Mouse (Mus musculus) neural tube, embryonic 13.5 days (tissue): ENCODE data around the gene Slc45a1. TPM values are rescaled to one million over a fixed set of nuclear protein-coding genes. Genes with fewer than 3 reads are reported as not detected.

Source experiments
- ATAC-seq: fragments of 200-750 bp; cut with Nextera tagmentation; 2 replicates; pipeline ENCODE4 v1.8.0; 2017; ENCODE audit warnings: low read depth, mild to moderate bottlenecking, moderate TSS enrichment, moderate library complexity
- H3K27ac ChIP-seq: fragments of 300-500 bp; sonication (generic); replicated peaks from 2 replicates; pipeline ENCODE4 v1.5.1; 2015; ENCODE audit warnings: moderate library complexity, mild to moderate bottlenecking, inconsistent platforms
- H3K27me3 ChIP-seq: fragments of 300-500 bp; sonication (generic); 2 replicates; pipeline ENCODE4 v1.6.1; 2015; ENCODE audit warnings: mild to moderate bottlenecking, inconsistent platforms
- H3K36me3 ChIP-seq: fragments of 300-500 bp; sonication (generic); 2 replicates; pipeline ENCODE4 v1.6.1; 2015; ENCODE audit warnings: mild to moderate bottlenecking, inconsistent platforms
- H3K4me1 ChIP-seq: fragments of 300-500 bp; sonication (generic); replicated peaks from 2 replicates; pipeline ENCODE4 v1.6.1; 2015; ENCODE audit warnings: inconsistent platforms
- H3K4me2 ChIP-seq: fragments of 300-500 bp; sonication (generic); 2 replicates; pipeline ENCODE4 v1.6.1; 2015; ENCODE audit warnings: inconsistent platforms, mild to moderate bottlenecking, moderate library complexity
- H3K4me3 ChIP-seq: fragments of 300-500 bp; sonication (generic); 2 replicates; pipeline ENCODE4 v1.5.1; 2015; ENCODE audit warnings: mild to moderate bottlenecking, inconsistent platforms
- H3K9ac ChIP-seq: fragments of 300-500 bp; sonication (generic); 2 replicates; pipeline ENCODE4 v1.6.1; 2015; ENCODE audit warnings: moderate library complexity, mild to moderate bottlenecking, inconsistent platforms
- H3K9me3 ChIP-seq: fragments of 300-500 bp; sonication (generic); 2 replicates; pipeline ENCODE4 v1.6.1; 2016; ENCODE audit warnings: inconsistent platforms
- whole genome bisulfite sequencing: fragments of 180-500 bp; shearing (Covaris S2); methylation state at CpG from one replicate; pipeline ENCODE4 v1.1.7; 2015; 5-methylcytosine and 5-hydroxymethylcytosine counted together
- polyA plus RNA-seq: library from polyadenylated mRNA; unstranded; fragments of >200 nt; fragmentation: Nextera tagmentation; extraction: Ambion mirVana; gene quantifications from 2 replicates; pipeline ENCODE4 v1.2.1, GENCODE M21; 2015

Slc45a1 gene
- polyA plus RNA-seq, 1 experiment from 2014 or later, result 28.6 TPM

- ATAC-seq, result no peak
- Histone ChIP-seq H3K27me3 (no peaks in the 10 kb centered on the region), H3K4me1 (peaks cover 48% of the 10 kb centered on the region), H3K4me3 (no peak overlapping the region), H3K36me3 (no peaks in the 10 kb centered on the region), H3K9ac (no peak overlapping the region), H3K27ac (0 out of 2 replicates have a peak overlapping the region, but pooled peaks have one; percentile 2), H3K9me3 (no peaks in the 10 kb centered on the region), H3K4me2 (no peak overlapping the region)
- 74% methylated on average over 3 of the region's 3 CpGs for WGBS
Observed at GRCm38 (mm10) chr4:150599119-150599992, 52.6 kb downstream of the Slc45a1 start.

DNA sequence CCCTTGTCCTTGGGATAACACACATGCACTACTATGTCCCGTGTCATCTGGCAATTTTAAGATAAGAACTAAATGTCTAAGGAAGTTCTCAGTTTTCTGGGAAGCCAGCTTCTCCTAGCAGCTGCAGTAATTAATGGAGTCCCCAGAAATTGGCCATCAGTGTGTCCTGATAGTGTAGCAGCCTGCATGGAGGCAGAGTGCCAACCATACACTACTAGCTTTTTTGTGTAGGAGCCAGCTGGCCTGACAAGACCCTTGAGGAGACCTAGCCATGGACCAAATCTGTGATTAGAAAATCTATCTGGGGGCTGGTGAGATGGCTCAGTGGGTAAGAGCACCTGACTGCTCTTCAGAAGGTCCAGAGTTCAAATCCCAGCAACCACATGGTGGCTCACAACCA lies 53.3 kb downstream of the Slc45a1 start:
- no peaks in the 10 kb centered on the region for H3K9me3 ChIP-seq
- ATAC-seq, result no peak
- WGBS, result 76% methylated on average over 1 of the region's 1 CpGs
- H3K27ac ChIP-seq, result 0 out of 2 replicates have a peak overlapping the region, but pooled peaks have one; percentile 9
- no peaks in the 10 kb centered on the region for H3K27me3 ChIP-seq
- H3K4me3 ChIP-seq, result no peak overlapping the region
- peaks cover 42% of the 10 kb centered on the region for H3K4me1 ChIP-seq
- H3K9ac ChIP-seq, result no peak overlapping the region
- no peaks in the 10 kb centered on the region for H3K36me3 ChIP-seq
- H3K4me2 ChIP-seq, result no peak overlapping the region

DNA sequence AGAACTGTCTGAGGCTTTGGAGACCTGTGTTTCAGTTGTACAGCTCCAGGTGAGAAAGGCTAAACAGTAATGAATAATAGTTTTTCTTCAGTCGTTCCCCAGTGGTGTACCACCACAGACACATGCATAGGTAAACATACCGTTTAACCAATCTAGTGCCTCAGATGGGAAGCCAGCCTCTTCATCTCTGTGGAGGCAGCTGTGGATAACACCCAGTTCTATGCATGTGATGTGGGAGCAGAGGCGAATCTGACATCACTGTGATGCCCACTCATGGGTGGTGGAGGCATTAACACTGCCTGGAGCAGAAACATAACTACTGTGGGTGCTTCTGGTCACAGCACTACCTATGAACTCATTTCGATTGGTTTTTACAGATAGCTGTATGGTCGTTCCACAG lies 56.0 kb downstream of the Slc45a1 start:
- Histone ChIP-seq H3K36me3 (no peaks in the 10 kb centered on the region), H3K9me3 (no peaks in the 10 kb centered on the region), H3K27ac (no peak overlapping the region), H3K4me1 (peaks cover 55% of the 10 kb centered on the region), H3K4me2 (no peak overlapping the region), H3K4me3 (no peak overlapping the region), H3K27me3 (no peaks in the 10 kb centered on the region), H3K9ac (no peak overlapping the region)
- ATAC-seq, result no peak
- 89% methylated on average over 5 of the region's 5 CpGs for WGBS

- Histone ChIP-seq H3K4me3 (no peak overlapping the region), H3K4me2 (no peak overlapping the region), H3K27ac (no peak overlapping the region), H3K9me3 (no peaks in the 10 kb centered on the region), H3K27me3 (no peaks in the 10 kb centered on the region), H3K36me3 (no peaks in the 10 kb centered on the region), H3K4me1 (peaks cover 64% of the 10 kb centered on the region), H3K9ac (no peak overlapping the region)
- WGBS, result 80% methylated on average over 3 of the region's 3 CpGs
- no peak for ATAC-seq
Observed at GRCm38 (mm10) chr4:150595071-150595470, 56.9 kb downstream of the Slc45a1 start.

DNA sequence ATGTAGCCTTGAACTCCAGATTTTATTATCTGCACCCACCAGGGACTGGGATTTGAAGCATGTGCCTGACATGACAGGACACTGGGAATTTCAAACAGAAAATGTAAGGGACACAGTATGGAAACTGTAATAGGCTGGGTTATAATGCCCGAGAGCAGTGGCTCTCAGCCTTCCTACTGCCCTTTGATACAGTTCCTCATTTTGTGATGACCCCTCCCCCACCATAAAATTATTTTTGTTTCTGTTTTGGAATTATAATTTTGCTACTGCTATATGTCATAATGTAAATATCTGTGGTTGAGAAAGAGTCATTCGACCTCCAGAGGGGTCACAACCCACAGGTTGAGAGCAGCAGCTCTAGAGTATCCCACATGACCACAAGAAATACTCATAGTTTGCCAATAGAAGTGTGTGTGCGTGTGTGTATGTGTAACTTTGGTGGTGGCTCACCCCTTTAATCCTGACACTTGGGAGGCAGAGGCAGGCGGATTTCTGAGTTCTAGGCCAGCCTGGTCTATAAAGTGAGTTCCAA lies 57.6 kb downstream of the Slc45a1 start:
- Histone ChIP-seq H3K9me3 (no peaks in the 10 kb centered on the region), H3K4me1 (peaks cover 66% of the 10 kb centered on the region), H3K27ac (no peak overlapping the region; the same call in 1 of the 2 replicates), H3K4me3 (no peak overlapping the region), H3K9ac (no peak overlapping the region), H3K27me3 (no peaks in the 10 kb centered on the region), H3K36me3 (no peaks in the 10 kb centered on the region), H3K4me2 (no peak overlapping the region)
- ATAC-seq, result no peak
- WGBS, result 91% methylated on average over 4 of the region's 4 CpGs

GRCm38 (mm10) chr4:150593473-150594217 lies 58.3 kb downstream of the Slc45a1 start:
- Histone ChIP-seq H3K9ac (no peak overlapping the region), H3K27ac (no peak overlapping the region; the same call in 1 of the 2 replicates), H3K27me3 (no peaks in the 10 kb centered on the region), H3K4me1 (peaks cover 64% of the 10 kb centered on the region), H3K9me3 (no peaks in the 10 kb centered on the region), H3K36me3 (no peaks in the 10 kb centered on the region), H3K4me2 (no peak overlapping the region), H3K4me3 (no peak overlapping the region)
- no peak for ATAC-seq
- WGBS, result 81% methylated on average over 4 of the region's 4 CpGs

DNA sequence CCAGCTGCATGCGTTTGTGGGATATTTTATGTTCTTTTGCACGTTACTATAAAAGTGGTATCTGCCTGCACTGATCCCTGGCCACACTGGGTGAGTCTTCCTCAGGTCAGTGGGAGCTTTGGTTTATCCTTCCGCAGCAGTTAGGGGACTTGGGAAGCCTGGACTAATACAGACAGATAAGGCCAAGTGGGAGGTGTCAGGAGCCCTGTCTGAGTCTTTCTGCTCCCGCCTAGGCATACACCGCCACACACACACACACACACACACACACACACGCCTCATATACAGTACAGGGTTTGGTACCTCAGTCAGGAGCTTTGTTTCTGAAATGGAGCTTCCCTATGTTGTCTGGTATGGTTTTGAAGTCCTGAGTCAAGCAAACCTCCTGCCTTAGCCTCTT lies 59.9 kb downstream of the Slc45a1 start:
- H3K4me1 ChIP-seq, result peaks cover 60% of the 10 kb centered on the region
- H3K4me2 ChIP-seq, result no peak overlapping the region
- no peaks in the 10 kb centered on the region for H3K9me3 ChIP-seq
- H3K4me3 ChIP-seq, result no peak overlapping the region
- no peak for ATAC-seq
- H3K27ac ChIP-seq, result peak overlapping the region; percentile 56
- 84% methylated on average over 6 of the region's 6 CpGs for WGBS
- no peak overlapping the region for H3K9ac ChIP-seq
- no peaks in the 10 kb centered on the region for H3K27me3 ChIP-seq
- H3K36me3 ChIP-seq, result no peaks in the 10 kb centered on the region

DNA sequence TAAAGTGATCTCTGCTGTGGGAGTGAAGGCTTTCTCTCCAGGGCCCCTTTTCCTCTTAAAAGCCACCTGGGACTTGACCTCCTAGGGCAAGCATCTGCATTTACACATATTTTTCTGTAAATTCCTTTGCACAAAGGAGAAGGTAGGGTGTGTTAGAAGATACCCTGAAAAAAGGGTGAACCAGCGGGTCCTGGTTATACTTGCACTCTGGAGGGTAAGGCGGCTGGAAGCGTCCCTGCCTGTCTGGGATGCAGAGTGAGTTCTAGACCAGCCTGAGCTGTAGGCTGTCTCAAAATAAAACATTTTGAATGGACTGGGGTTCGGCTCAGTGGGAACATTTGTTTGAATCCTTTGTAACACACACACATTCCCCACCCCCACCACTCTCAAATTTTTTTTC lies 60.4 kb downstream of the Slc45a1 start:
- 69% methylated on average over 4 of the region's 4 CpGs for WGBS
- Histone ChIP-seq H3K9ac (no peak overlapping the region), H3K9me3 (no peaks in the 10 kb centered on the region), H3K27ac (0 out of 2 replicates have a peak overlapping the region, but pooled peaks have one; percentile 18), H3K4me3 (no peak overlapping the region), H3K36me3 (no peaks in the 10 kb centered on the region), H3K27me3 (no peaks in the 10 kb centered on the region), H3K4me2 (no peak overlapping the region), H3K4me1 (peaks cover 65% of the 10 kb centered on the region)
- ATAC-seq, result no peak

DNA sequence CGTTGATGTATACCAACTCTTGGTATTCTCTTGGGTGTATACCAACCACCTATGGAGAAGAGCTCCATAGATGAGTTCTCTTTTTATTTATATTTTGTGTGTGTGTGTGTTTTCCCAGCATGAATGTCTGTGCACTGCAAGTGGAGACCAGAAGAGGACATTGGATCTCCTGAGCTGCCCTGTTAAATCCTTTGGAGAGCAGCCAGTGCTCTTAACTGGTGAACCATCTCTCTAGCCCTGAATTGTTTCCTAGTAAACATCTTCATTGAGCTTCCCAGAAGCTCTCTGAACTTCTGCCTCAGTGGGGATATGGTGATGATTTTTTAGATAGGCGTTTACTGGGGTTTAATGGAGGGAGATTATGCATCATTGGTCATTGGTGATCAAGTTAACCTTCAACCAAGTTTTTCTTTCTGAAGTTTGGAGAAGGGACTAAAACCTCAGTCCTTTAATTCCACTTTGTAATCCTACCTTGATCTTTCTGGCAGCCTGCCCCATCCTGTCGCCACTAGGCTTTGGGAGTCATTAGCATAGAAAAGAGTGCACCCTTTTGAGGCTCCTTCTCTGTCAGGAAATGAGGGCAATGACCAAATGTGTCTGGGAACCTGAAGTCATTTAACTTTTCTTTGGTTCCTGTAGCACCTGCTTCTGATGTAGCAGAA lies 61.2 kb downstream of the Slc45a1 start:
- WGBS, result 35% methylated on average over 3 of the region's 3 CpGs
- Histone ChIP-seq H3K9me3 (no peaks in the 10 kb centered on the region), H3K36me3 (no peaks in the 10 kb centered on the region), H3K9ac (no peak overlapping the region), H3K4me3 (no peak overlapping the region), H3K4me2 (no peak overlapping the region), H3K27me3 (no peaks in the 10 kb centered on the region), H3K27ac (peak overlapping the region; percentile 18; the same call in 1 of the 2 replicates), H3K4me1 (peaks cover 70% of the 10 kb centered on the region)
- no peak for ATAC-seq

- no peak overlapping the region for H3K27ac ChIP-seq
- no peaks in the 10 kb centered on the region for H3K27me3 ChIP-seq
- no peak overlapping the region for H3K9ac ChIP-seq
- WGBS, result 95% methylated on average over 2 of the region's 2 CpGs
- H3K4me1 ChIP-seq, result peaks cover 90% of the 10 kb centered on the region
- H3K36me3 ChIP-seq, result no peaks in the 10 kb centered on the region
- no peak for ATAC-seq
- H3K4me2 ChIP-seq, result no peak overlapping the region
- H3K4me3 ChIP-seq, result no peak overlapping the region
- no peaks in the 10 kb centered on the region for H3K9me3 ChIP-seq
Observed at GRCm38 (mm10) chr4:150588300-150588621, 63.7 kb downstream of the Slc45a1 start.

- Histone ChIP-seq H3K27ac (peak overlapping the region; percentile 33; the same call in 1 of the 2 replicates), H3K4me1 (peaks cover 90% of the 10 kb centered on the region), H3K9ac (no peak overlapping the region), H3K4me2 (no peak overlapping the region), H3K27me3 (no peaks in the 10 kb centered on the region), H3K9me3 (no peaks in the 10 kb centered on the region), H3K4me3 (no peak overlapping the region), H3K36me3 (no peaks in the 10 kb centered on the region)
- 89% methylated on average over 8 of the region's 8 CpGs for WGBS
- no peak for ATAC-seq
Observed at GRCm38 (mm10) chr4:150587597-150588299, 64.2 kb downstream of the Slc45a1 start.
